Mouse (Mus musculus): ENCODE results near the gene Cdk6.
A peak's percentile ranks its signal among the peaks of the same experiment; 100 is the strongest.
"Not testable (repeated sequence)": the region's sequence is repeated elsewhere in the genome, so short reads cannot be mapped to it uniquely, and the experiment has no call there.

Cdk6 gene

GRCm38 (mm10) chr5:3509503-3509902, 168.2 kb downstream of the Cdk6 start:
- no peak for ATAC-seq (ENCODE audit: low TSS enrichment)

- peak; percentile 55 for ATAC-seq (ENCODE audit: low TSS enrichment)
Observed at GRCm38 (mm10) chr5:3511097-3511795, 170.0 kb downstream of the Cdk6 start.

GRCm38 (mm10) chr5:3512584-3512983, 171.3 kb downstream of the Cdk6 start:
- no peak for ATAC-seq (ENCODE audit: low TSS enrichment)

- no peak for ATAC-seq (ENCODE audit: low TSS enrichment)
Observed at GRCm38 (mm10) chr5:3514901-3515311, 173.6 kb downstream of the Cdk6 start.

GRCm38 (mm10) chr5:3515477-3515876, 174.2 kb downstream of the Cdk6 start:
- no peak for ATAC-seq (ENCODE audit: low TSS enrichment)

DNA sequence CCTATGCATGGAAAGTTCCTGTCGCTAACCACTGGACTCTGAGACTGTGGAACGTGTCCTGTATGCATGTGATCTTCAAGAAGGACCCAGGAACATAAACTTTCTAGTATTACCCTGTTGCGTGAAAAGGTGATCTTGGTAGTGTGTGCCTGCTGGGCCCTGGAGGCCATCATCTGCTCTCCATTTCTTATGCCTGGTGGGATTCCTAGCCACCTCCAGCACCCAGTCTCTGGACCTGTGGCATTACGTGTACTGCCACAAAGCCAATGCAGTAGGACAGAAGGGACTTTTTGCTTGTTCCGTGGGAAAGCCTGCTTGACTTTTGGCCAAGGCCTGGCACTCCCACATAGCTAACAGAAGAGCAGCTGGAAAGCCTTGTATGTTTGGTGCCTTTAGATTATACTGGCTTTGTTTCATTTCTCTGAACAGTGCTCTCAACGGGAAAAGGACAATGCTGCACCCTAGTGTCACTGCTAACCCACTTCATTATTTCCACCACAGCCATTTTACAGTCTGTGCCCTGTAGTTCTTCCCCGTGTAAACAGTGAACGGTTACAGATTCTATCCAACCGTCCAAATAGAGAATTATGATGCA, 175.3 kb downstream of the Cdk6 start:
- ATAC-seq (ENCODE audit: low TSS enrichment), result peak; percentile 97

- ATAC-seq (ENCODE audit: low TSS enrichment), result no peak
Observed at GRCm38 (mm10) chr5:3520493-3521359, 179.4 kb downstream of the Cdk6 start.

DNA sequence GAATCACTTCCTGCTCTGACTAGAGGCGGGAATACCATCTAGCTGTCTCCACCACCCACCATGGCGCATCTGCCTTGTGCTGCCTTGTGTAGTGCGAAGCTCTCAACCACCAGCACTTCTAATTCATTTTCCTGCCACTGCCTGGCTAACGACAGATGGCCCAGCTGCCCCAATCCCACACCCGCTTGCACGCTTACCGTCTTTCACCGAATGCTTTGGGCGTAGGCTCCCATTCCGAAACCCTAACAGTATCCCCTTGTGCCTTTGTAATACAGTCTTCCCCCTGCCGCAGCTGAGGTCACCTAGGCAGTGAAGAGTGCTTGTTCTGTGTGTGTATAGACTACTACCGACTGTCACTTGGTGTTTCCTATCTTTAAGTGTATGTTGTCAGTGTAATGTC, 180.5 kb downstream of the Cdk6 start:
- ATAC-seq (ENCODE audit: low TSS enrichment), result peak; percentile 50; the same call in 1 of the 2 replicates

DNA sequence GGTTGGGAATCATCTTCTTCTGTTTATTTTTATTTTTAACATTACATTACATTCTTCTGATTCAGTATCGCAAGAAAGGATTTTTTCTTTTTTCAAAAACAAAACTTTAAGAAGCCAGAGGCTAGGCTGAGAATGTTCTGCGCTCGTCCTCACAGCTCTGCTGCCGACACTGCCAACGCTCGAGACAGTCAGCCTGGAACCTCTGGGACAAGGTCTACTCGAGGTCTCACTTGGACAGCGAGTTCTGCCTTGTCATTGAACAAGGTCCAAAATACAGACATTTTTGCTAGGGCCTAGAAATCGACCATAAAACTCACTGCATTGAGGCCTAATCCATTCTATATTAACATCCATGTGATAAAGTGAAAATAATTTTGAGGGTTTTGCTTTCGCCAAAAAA, 181.5 kb downstream of the Cdk6 start:
- ATAC-seq (ENCODE audit: low TSS enrichment), result no peak

GRCm38 (mm10) chr5:3527041-3527691, 185.9 kb downstream of the Cdk6 start:
- ATAC-seq (ENCODE audit: low TSS enrichment), result no peak

- no peak for ATAC-seq (ENCODE audit: low TSS enrichment)
Observed at GRCm38 (mm10) chr5:3529585-3530189, 188.4 kb downstream of the Cdk6 start.

DNA sequence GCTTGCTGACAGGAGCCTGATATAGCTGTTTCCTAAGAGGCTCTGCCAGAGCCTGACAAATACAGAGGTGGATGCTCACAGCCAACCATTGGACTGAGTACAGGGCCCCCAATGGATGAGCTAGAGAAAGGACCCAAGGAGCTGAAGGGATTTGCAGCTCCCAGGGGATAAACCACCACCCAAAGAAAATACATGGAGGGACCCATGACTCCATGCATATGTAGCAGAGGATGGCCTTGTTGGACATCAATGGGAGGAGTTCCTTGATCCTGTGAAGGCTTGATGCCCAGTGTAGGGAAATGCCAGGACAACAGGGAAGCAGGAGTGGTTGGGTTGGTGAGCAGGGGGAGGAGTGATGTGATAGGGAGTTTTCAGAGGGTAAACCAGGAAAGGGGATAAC, 190.8 kb downstream of the Cdk6 start:
- not testable (repeated sequence) for ATAC-seq (ENCODE audit: low TSS enrichment)

GRCm38 (mm10) chr5:3536592-3537212, 195.4 kb downstream of the Cdk6 start:
- ATAC-seq (ENCODE audit: low TSS enrichment), result no peak

DNA sequence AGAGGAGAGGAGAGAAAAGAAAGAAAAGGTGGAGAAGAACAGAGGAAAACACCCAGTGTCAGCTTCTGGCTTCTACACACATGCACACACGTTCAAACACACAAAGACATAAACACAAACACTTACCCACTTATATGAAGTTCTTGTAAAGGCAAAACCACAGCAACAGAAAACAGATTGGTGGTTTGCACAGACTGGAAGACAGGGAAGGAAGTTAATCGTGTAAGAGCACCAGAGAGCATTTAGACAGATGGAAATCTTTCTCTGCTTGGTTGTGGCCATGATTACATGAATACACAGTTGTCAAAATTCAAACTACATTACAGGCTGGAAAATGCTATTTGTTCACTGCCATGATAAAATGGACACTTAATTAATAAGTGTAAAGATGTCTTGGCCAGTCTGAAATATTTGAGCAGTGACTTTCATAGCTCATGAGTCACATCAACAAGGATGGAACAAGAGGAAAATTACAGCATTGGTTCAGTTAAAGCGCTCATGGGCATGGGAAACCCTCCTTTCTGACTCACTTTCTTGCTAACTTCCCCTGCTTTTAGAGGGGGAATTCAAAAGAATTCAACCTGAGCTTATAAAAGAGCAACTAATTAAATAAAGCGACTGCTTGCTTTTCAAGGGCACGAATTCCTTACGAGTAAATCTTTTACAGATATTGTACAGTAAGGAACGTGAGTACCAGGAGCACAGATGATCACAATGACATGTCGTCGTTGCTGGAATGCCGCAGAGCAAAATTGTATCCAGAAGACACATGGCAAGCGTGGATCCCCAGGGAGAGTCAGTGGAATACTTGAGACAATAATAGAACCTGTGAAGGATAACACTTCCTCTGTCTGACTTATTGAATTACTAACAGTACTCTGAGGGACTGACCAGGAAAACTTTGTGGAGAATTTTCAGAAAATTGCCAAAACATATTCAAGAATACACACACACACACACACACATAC, 197.5 kb downstream of the Cdk6 start:
- ATAC-seq (ENCODE audit: low TSS enrichment), result no peak

DNA sequence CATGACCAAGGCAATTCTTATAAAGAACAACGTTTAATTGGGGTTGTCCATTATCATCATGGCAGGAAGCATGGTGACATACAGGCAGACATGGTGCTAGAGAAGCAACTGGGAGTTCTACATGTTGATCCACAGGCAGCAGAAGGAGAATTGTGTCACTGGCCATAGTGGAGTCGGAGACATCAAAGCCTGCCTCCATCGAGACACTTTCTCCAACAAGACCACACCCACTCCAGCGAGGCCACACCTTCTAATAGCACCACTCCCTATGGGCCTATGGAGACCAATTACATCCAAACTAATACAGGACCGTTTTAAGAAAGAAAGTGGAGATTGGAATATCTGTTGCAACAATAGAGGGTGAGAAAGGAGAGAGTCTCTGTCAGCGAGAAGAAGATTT, 200.6 kb downstream of the Cdk6 start:
- no peak for ATAC-seq (ENCODE audit: low TSS enrichment)

DNA sequence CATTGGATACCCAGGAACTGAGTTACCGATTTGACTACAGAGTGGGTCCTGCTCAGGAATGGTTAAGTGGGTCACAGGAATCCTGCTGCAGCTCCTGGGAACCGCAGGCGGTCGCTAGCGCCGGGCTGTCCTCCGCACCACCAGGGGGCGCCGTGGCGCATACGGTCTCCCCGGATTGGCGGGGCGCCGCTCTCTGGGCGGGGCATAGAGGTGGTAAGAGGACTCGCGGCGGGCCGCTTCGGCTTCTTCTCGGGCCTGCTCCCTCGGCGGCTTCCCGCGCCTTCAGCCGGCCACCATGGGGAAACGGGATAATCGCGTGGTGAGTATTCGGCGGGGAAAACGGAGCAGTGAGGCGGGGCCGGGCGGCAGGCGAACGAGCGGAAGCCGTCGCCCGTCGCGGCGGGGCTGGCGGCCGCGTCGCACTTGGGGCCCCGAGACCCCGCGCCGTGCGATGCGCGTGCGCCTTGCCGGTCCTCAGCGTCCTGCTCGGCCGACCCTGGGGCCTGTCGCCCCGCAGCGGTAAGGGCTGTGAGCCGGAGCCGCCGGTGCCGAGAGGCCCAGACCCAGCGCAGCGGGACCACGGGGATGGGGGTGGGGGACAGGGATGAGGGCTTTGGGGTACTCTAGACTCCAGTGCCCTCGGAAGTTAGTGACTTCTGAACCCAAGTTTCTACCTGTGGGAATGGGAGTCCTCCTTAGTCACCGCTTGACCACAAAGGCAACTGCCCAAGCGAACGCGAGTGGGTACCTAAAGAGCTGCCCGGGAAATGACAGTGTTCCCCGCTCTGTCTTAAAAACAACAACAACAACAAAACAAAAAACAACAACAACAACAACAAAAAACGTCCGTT, 202.6 kb downstream of the Cdk6 start, which contains the start of gene Fam133b:
Gene Fam133b, plus strand, starts transcription at position 205 of the 851 bp plus-strand sequence.
- ATAC-seq (ENCODE audit: low TSS enrichment), result peak; percentile 93

GRCm38 (mm10) chr5:3544480-3544769, 203.1 kb downstream of the Cdk6 start:
- peak; percentile 11; the same call in 1 of the 2 replicates for ATAC-seq (ENCODE audit: low TSS enrichment)

DNA sequence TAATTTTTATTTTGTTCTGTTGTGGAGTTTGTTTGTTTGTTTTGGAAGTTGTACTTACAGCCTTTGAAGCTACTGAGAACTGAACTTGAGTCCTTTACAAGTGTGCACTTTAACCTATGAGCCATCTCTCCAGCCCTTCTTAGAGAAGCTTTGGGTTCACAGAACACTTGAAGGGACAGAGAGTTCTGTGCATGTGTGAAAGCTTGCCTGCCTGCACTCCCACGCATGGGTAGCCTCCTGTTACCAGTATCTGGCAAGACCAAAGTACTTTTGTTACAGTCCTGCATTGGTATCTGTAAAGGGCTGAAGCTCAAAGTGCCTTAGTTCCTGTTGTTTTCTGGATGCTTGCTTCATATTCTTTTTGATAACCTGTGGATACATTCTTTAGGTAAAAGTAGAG, 204.9 kb downstream of the Cdk6 start:
- ATAC-seq (ENCODE audit: low TSS enrichment), result no peak

DNA sequence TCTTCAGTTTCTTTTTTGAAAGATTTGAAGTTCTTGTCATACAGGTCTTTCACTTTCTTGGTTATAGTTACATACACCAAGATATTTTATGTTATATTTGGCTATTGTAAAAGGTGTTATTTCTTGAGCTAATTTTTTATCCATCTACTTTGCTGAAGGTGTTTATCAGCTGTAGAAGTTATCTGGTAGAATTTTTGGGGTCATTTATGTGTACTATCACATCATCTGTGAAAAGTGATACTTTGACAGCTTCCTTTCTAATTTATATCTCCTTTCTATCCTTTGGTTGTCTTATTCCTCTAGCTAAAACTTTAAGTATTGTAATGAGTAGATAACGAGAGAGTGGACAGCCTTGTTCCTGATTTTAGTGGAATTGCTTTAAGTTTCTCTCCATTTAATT, 210.2 kb downstream of the Cdk6 start:
- ATAC-seq (ENCODE audit: low TSS enrichment), result no peak
